Mouse (Mus musculus) 3134 (cell line): ENCODE measurements around the gene Gm26661.

Experiments
- DNase-seq: peaks from one replicate; pipeline ENCODE4 v3.0.0-alpha.2; 2011; ENCODE audit warnings: low spot score; ENCODE audit not compliant: insufficient read length; ENCODE audit errors: extremely low read depth

Gm26661 gene

DNA sequence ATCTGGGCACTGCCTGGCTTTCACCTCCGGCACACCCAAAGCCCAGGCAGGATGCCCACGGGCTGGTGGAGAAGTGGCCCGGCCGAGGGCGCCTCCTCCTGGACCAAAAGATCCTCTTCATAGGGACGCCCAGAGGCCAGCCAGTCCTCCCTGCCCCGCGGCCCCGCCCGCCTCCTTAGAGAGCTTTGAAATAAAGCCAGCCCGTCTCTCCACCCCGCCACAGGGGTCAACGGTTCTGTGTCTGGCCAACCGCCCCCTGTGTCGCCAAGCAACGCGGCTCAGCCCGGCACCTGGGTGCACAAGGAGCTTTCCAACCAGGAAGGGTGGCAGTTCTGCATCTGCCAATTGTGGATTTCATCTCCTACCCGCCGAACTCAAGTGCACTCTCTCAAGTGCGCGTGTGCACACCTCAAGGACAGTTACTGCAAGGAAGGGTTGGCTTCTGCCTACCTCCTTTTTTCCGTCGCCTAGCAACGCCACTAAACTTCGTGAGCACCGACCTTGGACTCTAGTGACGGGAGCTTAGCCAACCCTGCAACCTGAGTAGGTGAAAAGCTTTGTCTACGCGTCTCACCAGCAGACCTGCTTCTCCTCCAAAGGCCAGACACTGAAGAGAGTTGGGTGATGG is at the start of gene Gm26661:
Gm26661 (plus strand) TSS at position 56 of the 628 bp plus-strand sequence.
- no peak for DNase-seq

GRCm38 (mm10) chr14:7748944-7749763 is 42.2 kb upstream of the Gm26661 start:
- DNase-seq: peak; percentile 10

GRCm38 (mm10) chr14:7749764-7750089 is 41.7 kb upstream of the Gm26661 start:
- peak; percentile 1 for DNase-seq

- peak; percentile 69 for DNase-seq
Observed at GRCm38 (mm10) chr14:7765569-7766314, 25.6 kb upstream of the Gm26661 start.

DNA sequence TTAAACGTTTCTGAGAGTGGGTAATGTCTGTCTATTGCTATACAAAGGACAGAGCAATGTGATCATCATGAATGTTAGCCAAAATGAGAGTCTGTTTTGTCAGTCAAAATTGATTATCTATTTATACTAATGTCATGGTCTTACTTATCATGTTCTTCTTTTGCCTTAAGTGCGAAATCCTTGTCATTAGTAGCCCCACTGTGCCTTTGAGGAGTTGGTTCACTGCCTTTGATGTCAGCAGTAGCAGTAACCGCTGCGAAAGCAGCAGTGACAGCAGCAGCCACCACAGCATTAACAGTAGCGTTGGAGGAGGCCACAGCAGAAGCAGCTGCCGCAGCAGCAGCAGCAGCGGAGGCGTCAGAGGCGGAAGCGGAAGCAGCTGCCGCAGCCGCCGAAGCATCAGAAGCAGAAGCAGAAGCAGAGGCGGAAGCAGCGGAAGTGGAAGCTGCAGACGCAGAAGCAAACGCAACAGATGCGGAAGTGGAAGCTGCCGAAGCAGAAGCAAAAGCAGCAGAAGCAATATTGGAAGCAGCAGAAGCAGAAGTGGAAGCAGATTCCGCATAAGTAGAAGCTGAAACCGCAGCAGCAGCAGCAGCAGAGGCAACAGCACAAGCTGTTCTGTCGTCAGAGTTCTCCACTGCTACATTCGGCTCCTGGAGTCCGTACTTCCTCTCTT is 17.5 kb upstream of the Gm26661 start:
- DNase-seq: no peak

DNA sequence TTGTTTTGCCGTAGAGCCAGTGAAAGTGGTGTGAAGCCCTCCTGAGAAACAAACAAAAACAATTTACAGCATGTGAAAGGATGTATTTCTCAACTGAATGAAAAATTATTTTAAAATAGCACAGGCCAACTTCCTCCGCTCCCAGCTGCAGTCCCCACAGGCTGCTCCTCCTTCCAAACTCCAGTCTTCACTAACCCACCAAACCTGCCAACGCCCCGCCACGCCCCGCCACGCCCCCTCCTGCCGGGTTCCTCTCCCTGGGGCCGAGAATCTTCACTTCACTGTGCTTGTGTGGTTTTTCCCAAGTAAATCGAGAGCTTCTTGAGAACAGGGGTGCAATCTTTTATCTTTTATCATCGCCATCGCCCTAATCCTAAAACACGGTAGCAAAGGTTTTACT is 5.3 kb upstream of the Gm26661 start:
- DNase-seq: no peak

- DNase-seq: no peak
Observed at GRCm38 (mm10) chr14:7789266-7790030, 1.9 kb upstream of the Gm26661 start.

- DNase-seq: no peak
Observed at GRCm38 (mm10) chr14:7791061-7791531, 291 bp upstream of the Gm26661 start.

- no peak for DNase-seq
Observed at GRCm38 (mm10) chr14:7795961-7796360, 4.6 kb downstream of the Gm26661 start.

- DNase-seq: no peak
Observed at GRCm38 (mm10) chr14:7800611-7801010, 9.2 kb downstream of the Gm26661 start.

DNA sequence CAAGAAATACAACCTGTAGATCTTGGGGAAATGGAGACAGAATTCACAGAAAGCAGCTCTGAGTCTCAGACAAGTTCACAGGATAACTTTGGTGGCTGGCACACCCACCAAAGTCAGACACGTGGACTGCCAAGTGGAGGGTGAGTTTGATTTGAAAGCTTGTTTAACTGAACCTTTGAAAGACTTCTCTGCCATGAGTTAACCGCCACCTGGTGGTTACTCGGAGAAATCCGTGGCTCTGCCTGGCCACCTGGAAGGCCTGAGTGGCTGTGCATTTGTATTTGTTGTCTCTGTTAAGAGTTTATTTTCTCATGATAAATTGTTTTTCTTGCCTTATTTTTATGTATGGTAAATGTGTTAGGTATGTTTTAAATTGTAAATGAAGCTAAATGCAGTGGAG is 10.4 kb downstream of the Gm26661 start:
- DNase-seq: no peak

DNA sequence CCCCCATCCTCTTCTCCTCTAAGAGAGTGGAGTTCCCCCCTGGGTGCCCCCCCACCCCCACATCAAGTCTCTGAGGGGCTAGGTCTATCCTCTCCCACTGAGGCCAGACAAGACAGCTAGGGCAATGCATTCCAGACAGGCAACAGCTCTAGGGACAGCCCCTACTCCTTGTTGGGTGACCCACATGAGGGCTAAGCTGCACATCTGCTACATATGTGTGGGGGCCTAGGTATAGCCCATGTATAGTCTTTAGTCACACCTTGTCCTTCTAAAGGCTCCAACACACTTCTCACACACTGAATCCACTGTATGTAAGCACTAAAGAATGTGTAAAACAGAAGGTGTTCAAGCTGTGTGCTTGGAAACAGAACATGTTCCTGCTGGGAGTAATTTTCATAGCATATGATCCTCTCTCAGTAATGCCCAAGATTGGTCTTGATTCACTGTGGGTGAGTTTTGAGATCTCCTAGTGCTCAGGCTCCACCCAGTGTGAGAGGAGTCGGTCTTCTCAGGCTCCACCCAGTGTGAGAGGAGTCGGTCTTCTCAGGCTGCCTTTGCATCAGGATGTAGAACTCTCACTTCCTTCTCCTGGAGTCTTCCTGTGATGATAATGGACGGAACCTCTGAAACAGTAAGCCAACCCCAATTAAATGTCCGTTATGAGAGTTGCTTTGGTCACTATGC is 12.6 kb downstream of the Gm26661 start:
- DNase-seq: no peak

DNA sequence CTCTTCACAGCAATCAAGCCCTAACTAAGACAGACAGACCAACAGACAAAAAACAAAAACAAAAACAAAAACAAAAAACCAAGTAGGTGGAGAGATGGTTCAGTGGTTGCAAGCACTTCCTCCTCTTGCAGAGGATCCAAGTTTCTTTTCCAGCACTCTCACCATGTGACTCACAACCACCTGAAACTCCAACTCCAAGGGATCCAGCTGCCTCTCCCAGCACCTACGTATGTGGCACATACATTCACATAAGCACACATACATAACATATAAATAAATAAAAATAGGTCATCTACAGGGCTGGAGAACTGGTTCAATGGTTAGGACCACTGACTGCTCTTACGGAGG is 13.1 kb downstream of the Gm26661 start:
- no peak for DNase-seq

DNA sequence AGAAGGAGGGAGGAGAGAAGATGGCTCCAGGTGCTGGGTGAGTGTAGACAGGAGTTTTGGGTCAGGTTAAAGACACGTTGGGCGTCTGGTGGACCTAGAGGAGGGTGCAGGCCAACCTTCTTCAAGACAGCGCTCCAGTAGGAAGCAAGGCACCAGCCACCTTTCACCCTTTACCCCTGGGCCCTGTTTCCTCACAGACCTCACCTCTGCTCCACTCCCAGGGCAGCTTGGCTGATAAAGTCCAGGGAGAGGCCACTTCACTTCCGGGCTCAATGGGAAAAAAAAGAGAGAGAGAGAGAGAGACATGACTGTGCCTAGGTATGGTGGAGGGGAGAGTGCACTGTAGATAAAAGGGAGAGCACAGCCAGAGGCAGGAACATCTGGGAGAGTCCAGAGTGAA is 16.3 kb downstream of the Gm26661 start:
- no peak for DNase-seq

DNA sequence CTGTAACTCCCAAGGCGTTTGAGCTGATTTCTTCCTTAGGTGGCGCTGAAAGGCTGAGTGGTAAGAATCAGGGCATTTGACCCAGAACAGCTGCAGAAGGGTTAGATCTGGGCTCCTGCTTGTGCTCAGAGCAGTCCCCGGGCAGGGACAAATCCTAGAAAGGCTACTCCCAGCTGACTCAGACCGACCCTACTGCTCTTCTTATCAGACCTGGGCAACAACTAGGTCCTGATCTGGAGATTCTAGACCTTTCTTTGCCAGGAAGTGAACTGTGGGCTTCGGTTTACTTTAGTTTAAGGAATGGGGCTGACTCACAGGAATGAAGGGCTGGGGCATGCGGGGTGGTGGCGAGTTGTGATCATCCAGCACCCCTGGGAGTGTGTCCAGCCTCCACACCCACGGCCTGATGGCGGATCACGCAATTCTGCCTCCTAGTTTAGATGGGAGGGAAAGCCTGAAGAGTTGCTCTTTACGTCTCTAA is 17.2 kb downstream of the Gm26661 start:
- peak; percentile 78 for DNase-seq

GRCm38 (mm10) chr14:7809043-7809955 is 17.9 kb downstream of the Gm26661 start:
- DNase-seq: peak; percentile 60

GRCm38 (mm10) chr14:7817770-7818462 is 26.5 kb downstream of the Gm26661 start, which contains the start of gene Flnb:
TSS of gene Flnb (plus strand) at chr14:7817957.
- DNase-seq: peak; percentile 97
